Mouse (Mus musculus) spleen, adult 2 months (tissue): ENCODE data around the gene Tmpo. TPM values are rescaled to one million over a fixed set of nuclear protein-coding genes. Genes with fewer than 3 reads are reported as not detected.

Experiments used
- DNase-seq, 2 experiments: peaks; one replicate each; pipeline versions ENCODE4 v3.0.0 to v3.0.0-alpha.2; 2012 to 2021; ENCODE audit warnings: low spot score in 2 of 2, low read depth in 1 of 2
- H3K27ac ChIP-seq: fragments of 200-500 bp; 2 replicates; pipeline ENCODE4 v1.5.1; 2012; ENCODE audit warnings: low read length, inconsistent platforms; ENCODE audit not compliant: insufficient read depth
- H3K27me3 ChIP-seq: fragments of 200-500 bp; 2 replicates; pipeline ENCODE4 v1.6.1; 2012; ENCODE audit warnings: mild to moderate bottlenecking, moderate library complexity, low read length, inconsistent platforms; ENCODE audit not compliant: control insufficient read depth, insufficient read depth
- H3K36me3 ChIP-seq: fragments of 200-500 bp; 2 replicates; pipeline ENCODE4 v1.6.1; 2012; ENCODE audit warnings: mild to moderate bottlenecking, low read length, inconsistent platforms; ENCODE audit not compliant: control insufficient read depth, insufficient read depth
- H3K4me1 ChIP-seq: fragments of 200-500 bp; 2 replicates; pipeline ENCODE4 v1.6.1; 2011; ENCODE audit warnings: inconsistent platforms; ENCODE audit not compliant: control insufficient read depth, insufficient read depth, insufficient read length
- H3K4me3 ChIP-seq: fragments of 200-500 bp; 2 replicates; pipeline ENCODE4 v1.5.1; 2011; ENCODE audit warnings: mild to moderate bottlenecking, inconsistent platforms; ENCODE audit not compliant: insufficient read depth, insufficient read length; ENCODE audit errors: extremely low read depth
- CTCF ChIP-seq: fragments of 200-500 bp; IDR thresholded peaks from 2 replicates; pipeline ENCODE4 v1.5.1; 2011; ENCODE audit warnings: mild to moderate bottlenecking, inconsistent platforms; ENCODE audit not compliant: insufficient read depth, insufficient read length, insufficient replicate concordance; ENCODE audit errors: extremely low read depth
- POLR2A ChIP-seq: fragments of 200-500 bp; IDR thresholded peaks from 2 replicates; pipeline ENCODE4 v1.6.1; 2011; ENCODE audit warnings: low read depth, low read length, inconsistent platforms
- WGBS: fragments of 180-500 bp; shearing (Covaris S2); methylation state at CpG from one replicate; pipeline ENCODE4 v1.1.7; 2018; 5-methylcytosine and 5-hydroxymethylcytosine counted together
- polyA plus RNA-seq: library from polyadenylated mRNA; depleted of rRNA; stranded (reverse); fragments of >200 nt; gene quantifications from 2 replicates; pipeline ENCODE4 v1.2.3, GENCODE M21; 2012

The Tmpo gene
- polyA plus RNA-seq, 1 experiment = 37.0 TPM

DNA sequence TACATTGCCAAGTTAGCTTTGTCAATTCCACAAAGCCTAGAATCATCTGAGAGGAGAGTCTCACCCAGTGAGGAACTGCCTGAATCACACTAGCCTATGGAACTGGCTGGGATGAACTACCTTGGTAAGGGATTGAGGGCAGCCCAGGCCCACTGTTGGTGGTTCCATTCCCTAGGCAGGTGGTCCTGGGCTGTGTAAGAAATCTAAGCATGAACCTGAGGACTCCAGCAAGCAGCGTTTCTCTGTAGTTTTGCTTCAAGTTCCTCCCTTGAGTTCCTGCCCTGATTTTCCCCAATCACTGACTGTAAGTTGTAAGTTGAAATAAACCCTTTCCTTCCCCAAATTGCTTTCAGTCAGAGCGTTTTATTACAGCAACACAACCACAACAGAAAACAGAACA, 1.3 kb downstream of the Tmpo start:
- Histone ChIP-seq H3K27me3 (no peaks in the 10 kb centered on the region), H3K4me3 (no peak overlapping the region), H3K36me3 (no peaks in the 10 kb centered on the region), H3K4me1 (peaks cover 4% of the 10 kb centered on the region; the same call in 1 of the 2 replicates), H3K27ac (peak overlapping the region; percentile 59)
- no peak for TF ChIP-seq POLR2A
- TF ChIP-seq CTCF = no peak
- no peak for DNase-seq
- whole genome bisulfite sequencing = 21% methylated on average over 2 of the region's 2 CpGs

DNA sequence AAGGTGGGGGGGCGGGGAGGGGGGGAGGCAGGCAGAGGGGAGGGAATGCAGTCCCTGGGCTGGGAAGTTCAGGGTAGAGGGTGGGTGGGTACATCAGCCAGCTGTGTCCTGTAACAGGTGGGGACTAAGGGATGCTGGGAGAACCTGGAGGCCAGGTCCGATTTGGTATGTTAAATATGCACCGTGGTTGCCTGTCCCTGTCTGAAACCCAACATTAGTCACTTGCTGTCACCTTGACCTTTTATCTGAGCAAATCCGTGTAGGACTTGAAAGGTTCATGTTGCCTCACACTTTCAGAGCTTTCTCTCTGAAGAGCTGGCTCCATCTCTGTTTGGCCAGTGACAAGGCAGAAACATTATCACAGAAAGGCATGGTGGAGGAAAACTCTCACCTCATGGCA, 3.9 kb downstream of the Tmpo start:
- no peak for TF ChIP-seq CTCF
- no peak for TF ChIP-seq POLR2A
- no peak for DNase-seq
- Histone ChIP-seq H3K4me3 (no peak overlapping the region), H3K27ac (no peak overlapping the region), H3K36me3 (no peaks in the 10 kb centered on the region), H3K27me3 (no peaks in the 10 kb centered on the region), H3K4me1 (peaks cover 4% of the 10 kb centered on the region)
- 78% methylated on average over 4 of the region's 4 CpGs for WGBS

DNA sequence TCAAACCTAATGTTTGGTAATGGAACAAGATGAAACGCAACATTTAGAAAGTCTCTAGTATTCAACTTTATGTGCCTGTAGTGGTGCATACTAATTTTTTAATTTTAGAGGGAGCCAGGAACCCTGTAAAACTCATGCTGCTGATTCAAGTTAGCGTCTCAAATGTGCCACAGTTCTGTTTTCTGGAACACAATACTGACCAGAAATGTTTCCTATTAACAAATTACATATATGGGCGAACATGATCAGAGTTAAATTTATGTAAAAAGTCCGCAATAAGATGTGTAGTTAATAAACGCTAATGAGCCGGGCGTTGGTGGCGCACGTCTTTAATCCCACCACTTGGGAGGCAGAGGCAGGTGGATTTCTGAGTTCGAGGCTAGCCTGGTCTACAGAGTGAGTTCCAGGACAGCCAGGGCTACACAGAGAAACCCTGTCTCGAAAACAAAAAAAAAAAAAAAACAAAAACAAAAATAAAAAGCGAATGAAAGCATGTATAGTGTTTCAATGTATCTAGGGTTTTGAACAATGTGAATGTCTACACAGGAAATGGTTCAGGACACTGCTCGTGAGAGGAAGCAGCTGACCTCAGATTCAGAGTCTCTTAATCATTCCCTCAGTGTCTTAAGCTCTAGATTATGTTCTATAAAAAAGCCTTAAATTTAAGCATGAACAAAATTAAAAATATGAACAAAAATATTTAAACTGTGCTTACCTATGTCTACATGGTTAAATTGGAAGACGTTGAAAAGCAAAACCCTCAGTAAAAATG, 8.6 kb downstream of the Tmpo start:
- no peak overlapping the region for H3K4me3 ChIP-seq
- H3K27ac ChIP-seq = peak overlapping the region; percentile 100; the same call in 1 of the 2 replicates
- H3K4me1 ChIP-seq = no peaks in the 10 kb centered on the region; the same call in none of the 2 replicates
- no peaks in the 10 kb centered on the region for H3K36me3 ChIP-seq
- 59% methylated on average over 14 of the region's 14 CpGs for WGBS
- no peaks in the 10 kb centered on the region for H3K27me3 ChIP-seq
- DNase-seq = no peak
- TF ChIP-seq CTCF (no peak), POLR2A (no peak)

DNA sequence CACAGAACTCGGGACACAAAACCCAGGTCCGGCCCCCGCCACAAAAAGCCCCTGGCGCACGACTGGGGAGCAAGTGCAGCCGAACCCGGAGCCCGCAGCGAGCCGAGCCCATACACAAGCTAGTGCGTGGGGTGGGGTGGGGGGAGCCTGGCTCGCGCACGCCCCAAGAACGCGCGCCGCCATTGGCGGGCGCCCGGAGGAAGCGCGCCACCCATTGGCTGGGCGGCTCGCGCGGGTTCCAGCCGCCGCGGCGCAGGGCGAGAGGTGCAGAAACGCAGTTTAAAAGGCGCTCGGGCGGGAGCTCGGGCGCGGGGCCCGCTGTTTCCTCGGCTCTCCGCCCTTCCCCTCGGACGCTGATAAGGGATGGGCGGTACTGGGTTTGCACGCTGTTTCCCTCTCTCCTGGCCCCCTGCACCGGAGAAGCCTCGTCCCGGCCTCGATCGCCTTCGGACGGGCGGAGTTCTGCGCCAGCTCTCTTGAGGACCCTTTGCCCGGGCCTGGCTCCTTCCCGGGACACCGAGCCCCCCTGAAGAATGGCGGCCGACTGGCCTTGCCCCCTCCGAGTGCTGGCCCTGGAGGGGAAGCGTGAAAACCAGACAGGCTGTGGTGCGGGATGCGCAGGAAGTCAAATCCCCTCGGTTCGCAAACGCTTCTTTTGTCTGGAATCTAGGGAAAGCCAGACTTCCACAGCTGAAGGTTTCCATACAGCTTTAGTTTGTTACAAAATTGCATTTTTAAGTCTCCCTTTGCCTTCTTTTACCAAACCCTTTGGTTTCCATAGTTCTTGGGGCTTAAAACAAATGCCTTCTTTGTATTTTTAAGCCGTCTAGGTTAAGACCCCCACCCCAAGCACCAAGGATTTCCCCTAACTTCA, 9.4 kb downstream of the Tmpo start:
- WGBS = under 1% methylated on average over 68 of the region's 68 CpGs
- peak overlapping the region; percentile 100 for H3K27ac ChIP-seq
- DNase-seq = peak; percentile 79 to 86
- peak overlapping the region; percentile 99 for H3K4me3 ChIP-seq
- no peaks in the 10 kb centered on the region; the same call in none of the 2 replicates for H3K4me1 ChIP-seq
- TF ChIP-seq POLR2A (peak; percentile 83), CTCF (no peak)
- H3K27me3 ChIP-seq = no peaks in the 10 kb centered on the region
- no peaks in the 10 kb centered on the region for H3K36me3 ChIP-seq

DNA sequence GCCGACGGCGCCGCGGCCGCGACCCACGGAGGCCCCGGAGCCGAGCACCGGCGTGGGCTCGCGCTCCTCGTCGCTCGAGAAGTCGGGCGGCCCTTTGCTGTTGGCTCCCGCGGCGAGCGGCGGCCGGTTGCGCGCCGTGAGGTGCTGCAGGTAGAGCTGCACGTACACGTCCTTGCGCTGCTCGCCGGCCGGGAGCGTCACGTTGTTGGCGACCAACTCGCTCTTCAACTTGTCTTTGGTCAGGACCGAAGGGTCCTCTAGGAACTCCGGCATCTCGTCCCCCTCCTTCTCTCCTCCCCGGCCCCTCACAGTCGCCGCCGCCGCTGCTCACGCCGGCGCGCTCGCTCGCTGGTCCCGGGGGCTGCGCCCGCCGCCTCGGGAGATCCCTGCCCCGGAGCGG, 10.1 kb downstream of the Tmpo start:
- H3K36me3 ChIP-seq = no peaks in the 10 kb centered on the region
- no peak for TF ChIP-seq CTCF
- TF ChIP-seq POLR2A = no peak
- no peaks in the 10 kb centered on the region for H3K27me3 ChIP-seq
- under 1% methylated on average over 58 of the region's 59 CpGs for WGBS
- peak in 1 of 2 experiments; percentile 50 for DNase-seq
- no peaks in the 10 kb centered on the region; the same call in none of the 2 replicates for H3K4me1 ChIP-seq
- H3K27ac ChIP-seq = peak overlapping the region; percentile 98
- H3K4me3 ChIP-seq = peak overlapping the region; percentile 98

DNA sequence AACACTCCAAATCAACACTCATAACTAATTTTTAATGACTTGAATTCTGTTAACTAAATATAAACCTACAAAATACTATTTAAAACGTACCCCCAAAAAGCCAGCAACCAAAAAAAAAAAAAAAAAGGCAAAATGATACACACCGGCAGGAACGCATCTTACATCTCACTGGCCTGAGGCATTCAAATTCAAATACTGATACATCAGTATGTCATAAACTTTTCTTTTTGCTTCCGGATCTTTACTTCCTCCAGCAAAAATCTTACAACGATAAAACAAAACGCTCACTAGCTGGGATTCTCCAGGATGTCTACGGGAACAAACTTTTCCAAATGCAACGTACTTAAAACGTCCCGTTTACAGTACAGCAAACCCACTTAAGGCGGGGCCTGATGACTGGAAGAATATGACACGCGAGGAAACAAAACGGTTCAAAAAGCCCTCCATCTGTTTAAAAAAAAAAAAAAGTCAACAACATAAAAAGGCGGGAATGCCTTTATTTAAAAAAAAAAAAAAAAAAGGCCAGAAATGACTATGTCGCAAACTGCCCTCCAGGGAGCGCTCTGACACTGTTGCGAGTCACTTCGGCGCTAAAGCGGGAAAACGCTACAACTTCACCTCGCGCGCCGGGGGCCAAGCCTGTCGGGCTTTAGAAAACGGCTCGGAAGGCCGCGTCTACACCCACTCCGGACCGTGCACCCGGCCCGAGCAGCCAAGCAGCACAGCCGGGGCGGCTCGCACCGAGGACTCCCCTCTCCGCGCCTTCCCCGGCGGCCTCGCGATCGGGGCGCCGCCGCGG, 10.8 kb downstream of the Tmpo start:
- peak; percentile 81 to 84 for DNase-seq
- Histone ChIP-seq H3K36me3 (peaks cover under 1% of the 10 kb centered on the region), H3K27me3 (no peaks in the 10 kb centered on the region), H3K27ac (peak overlapping the region; percentile 98), H3K4me1 (no peaks in the 10 kb centered on the region; the same call in none of the 2 replicates), H3K4me3 (peak overlapping the region; percentile 98)
- WGBS = under 1% methylated on average over 50 of the region's 50 CpGs
- TF ChIP-seq CTCF (peak; percentile 74; the same call in 1 of the 2 replicates), POLR2A (peak; percentile 47)
